ENCODE assay signal across 17 mouse cellular contexts in genomic region chr8:119386988-119387387, GRCm38 (mm10). TPM values are rescaled to one million over a fixed set of nuclear protein-coding genes. Genes with fewer than 3 reads are reported as not detected.
"Had no signal": no experiment of that assay in that cellular context is flagged by ENCODE, and none has a peak within 500 bp of the region (broad histone marks: within the 10 kb centered on the region; RNA-seq: fewer than 3 reads in every experiment).

No protein-coding gene starts in this region.

- H3K9me3 ChIP-seq: neural tube, embryonic 13.5 days; neural tube, embryonic 15.5 days; stomach, embryonic 15.5 days had no signal

- DNase-seq: retina, postnatal 1 day; right cerebral cortex, adult 18-20 months; right cerebral cortex, postnatal 14 days; right cerebral cortex, postnatal 25 days; right cerebral cortex, postnatal 4 days; spleen, adult 18-20 months; thymus, adult 18-20 months; thymus, adult 2 months; thymus, postnatal 14 days; thymus, postnatal 25 days; thymus, postnatal 36 days; thymus, postnatal 4 days had no signal

- H3K27me3 ChIP-seq: neural tube, embryonic 13.5 days; stomach, embryonic 15.5 days had no signal

- H3K36me3 ChIP-seq: neural tube, embryonic 13.5 days; neural tube, embryonic 15.5 days; stomach, embryonic 15.5 days had no signal

- H3K9ac ChIP-seq: neural tube, embryonic 13.5 days; neural tube, embryonic 15.5 days; stomach, embryonic 15.5 days had no signal

- H3K4me1 ChIP-seq: neural tube, embryonic 13.5 days; neural tube, embryonic 15.5 days; stomach, embryonic 15.5 days had no signal

- H3K4me3 ChIP-seq: neural tube, embryonic 13.5 days; neural tube, embryonic 15.5 days; stomach, embryonic 15.5 days had no signal

- H3K27ac ChIP-seq: neural tube, embryonic 13.5 days; neural tube, embryonic 15.5 days; stomach, embryonic 15.5 days; stomach, postnatal 0 days had no signal

RNA-seq across cellular contexts. Expression of gene Osgin1, which starts 46.9 kb away (rescaled TPM):
- polyA plus RNA-seq: neural tube, embryonic 13.5 days had no signal

RNA-seq across cellular contexts. Expression of gene Necab2, which starts 59.5 kb away (rescaled TPM):
- total RNA-seq: neutrophil, adult 5-6 weeks had no signal
